Mouse (Mus musculus): Measurements from ENCODE around the gene Mef2d.

Gene Mef2d

GRCm38 (mm10) chr3:88191146-88191545, 49.0 kb downstream of the Mef2d start:
- DNase-seq: no peak

- DNase-seq: no peak
Measured at GRCm38 (mm10) chr3:88191820-88192616, 49.8 kb downstream of the Mef2d start.

GRCm38 (mm10) chr3:88197741-88198504, 55.8 kb downstream of the Mef2d start:
- no peak for DNase-seq

- DNase-seq: no peak
Measured at GRCm38 (mm10) chr3:88198505-88199020, 56.4 kb downstream of the Mef2d start.

GRCm38 (mm10) chr3:88199541-88200110, 57.5 kb downstream of the Mef2d start:
- DNase-seq: no peak

- DNase-seq: no peak
Measured at GRCm38 (mm10) chr3:88200161-88200971, 58.2 kb downstream of the Mef2d start.

GRCm38 (mm10) chr3:88200972-88201330, 58.8 kb downstream of the Mef2d start:
- DNase-seq: no peak

- no peak for DNase-seq
Measured at GRCm38 (mm10) chr3:88201640-88202039, 59.5 kb downstream of the Mef2d start.

- no peak for DNase-seq
Measured at GRCm38 (mm10) chr3:88202986-88203385, 60.8 kb downstream of the Mef2d start.

- no peak for DNase-seq
Measured at GRCm38 (mm10) chr3:88203456-88203855, 61.3 kb downstream of the Mef2d start.

GRCm38 (mm10) chr3:88203999-88204700, 62.0 kb downstream of the Mef2d start:
- DNase-seq: no peak

GRCm38 (mm10) chr3:88204751-88205150, 62.6 kb downstream of the Mef2d start:
- no peak for DNase-seq

GRCm38 (mm10) chr3:88205176-88205562, 63.0 kb downstream of the Mef2d start:
- no peak for DNase-seq

GRCm38 (mm10) chr3:88205563-88206491, 63.7 kb downstream of the Mef2d start:
- no peak for DNase-seq

GRCm38 (mm10) chr3:88206500-88206899, 64.3 kb downstream of the Mef2d start:
- DNase-seq: no peak

GRCm38 (mm10) chr3:88206901-88207371, 64.8 kb downstream of the Mef2d start:
- DNase-seq: no peak

- DNase-seq: no peak
Measured at GRCm38 (mm10) chr3:88207451-88208100, 65.4 kb downstream of the Mef2d start.

- no peak for DNase-seq
Measured at GRCm38 (mm10) chr3:88208226-88208720, 66.1 kb downstream of the Mef2d start.

- no peak for DNase-seq
Measured at GRCm38 (mm10) chr3:88209306-88209705, 67.1 kb downstream of the Mef2d start.

GRCm38 (mm10) chr3:88210121-88210520, 67.9 kb downstream of the Mef2d start:
- no peak for DNase-seq

All from thymus, adult 18-20 months (tissue).